Mouse (Mus musculus) hindbrain, embryonic 11.5 days (tissue): ENCODE results near the gene Gpatch2. TPM values are rescaled to one million over a fixed set of nuclear protein-coding genes. Genes with fewer than 3 reads are reported as not detected.

Source experiments
- ATAC-seq: fragments of 200-750 bp; cut with Nextera tagmentation; 2 replicates; pipeline ENCODE4 v1.8.0; 2017; ENCODE audit warnings: mild to moderate bottlenecking, moderate TSS enrichment, moderate library complexity; ENCODE audit not compliant: low FRiP score
- DNase-seq: peaks from one replicate; pipeline ENCODE4 v3.0.0-alpha.2; 2015; ENCODE audit warnings: low spot score
- H3K27ac ChIP-seq: fragments of 300-500 bp; sonication (generic); 2 replicates; pipeline ENCODE4 v1.5.1; 2014; ENCODE audit warnings: mild to moderate bottlenecking, low read depth, low read length
- H3K27me3 ChIP-seq: fragments of 300-500 bp; sonication (generic); 2 replicates; pipeline ENCODE4 v1.6.1; 2014; ENCODE audit warnings: mild to moderate bottlenecking, low read length, moderate library complexity, mixed read lengths; ENCODE audit not compliant: control insufficient read depth, insufficient read depth
- H3K36me3 ChIP-seq: fragments of 300-500 bp; sonication (generic); 2 replicates; pipeline ENCODE4 v1.6.1; 2014; ENCODE audit warnings: mild to moderate bottlenecking, low read length, moderate library complexity, mixed read lengths; ENCODE audit not compliant: control insufficient read depth, insufficient read depth
- H3K4me1 ChIP-seq: fragments of 300-500 bp; sonication (generic); replicated peaks from 2 replicates; pipeline ENCODE4 v1.6.1; 2014; ENCODE audit warnings: low read length, mixed read lengths; ENCODE audit not compliant: control insufficient read depth, insufficient read depth
- H3K4me2 ChIP-seq: fragments of 300-500 bp; sonication (generic); replicated peaks from 2 replicates; pipeline ENCODE4 v1.6.1; 2014; ENCODE audit warnings: mild to moderate bottlenecking, low read depth, low read length
- H3K4me3 ChIP-seq: fragments of 300-500 bp; sonication (generic); 2 replicates; pipeline ENCODE4 v1.5.1; 2014; ENCODE audit warnings: low read depth, low read length
- H3K9ac ChIP-seq: fragments of 300-500 bp; sonication (generic); 2 replicates; pipeline ENCODE4 v1.6.1; 2014; ENCODE audit warnings: low read depth, low read length
- H3K9me3 ChIP-seq: fragments of 300-500 bp; sonication (generic); 2 replicates; pipeline ENCODE4 v1.6.1; 2016; ENCODE audit warnings: low read length; ENCODE audit not compliant: control insufficient read depth
- WGBS: fragments of 180-500 bp; shearing (Covaris S2); extraction: QIAGEN DNeasy Blood & Tissue Kit; methylation state at CpG from one replicate; pipeline ENCODE4 v1.1.7; 2014; 5-methylcytosine and 5-hydroxymethylcytosine counted together
- polyA plus RNA-seq: library from polyadenylated mRNA; unstranded; fragments of >200 nt; fragmentation: Nextera tagmentation; extraction: Ambion mirVana; gene quantifications from 2 replicates; pipeline ENCODE4 v1.2.1, GENCODE M21; 2014

Gpatch2 gene
- polyA plus RNA-seq, 1 experiment from 2014 or later, result 30.8 TPM

GRCm38 (mm10) chr1:187291480-187292394, 76.4 kb downstream of the Gpatch2 start:
- Histone ChIP-seq H3K27me3 (no peaks in the 10 kb centered on the region), H3K9ac (no peak overlapping the region), H3K4me1 (no peaks in the 10 kb centered on the region), H3K36me3 (no peaks in the 10 kb centered on the region), H3K9me3 (no peaks in the 10 kb centered on the region), H3K4me3 (no peak overlapping the region), H3K4me2 (no peak overlapping the region), H3K27ac (no peak overlapping the region)
- 85% methylated on average over 10 of the region's 10 CpGs for WGBS
- DNase-seq (no peak), ATAC-seq (no peak)

DNA sequence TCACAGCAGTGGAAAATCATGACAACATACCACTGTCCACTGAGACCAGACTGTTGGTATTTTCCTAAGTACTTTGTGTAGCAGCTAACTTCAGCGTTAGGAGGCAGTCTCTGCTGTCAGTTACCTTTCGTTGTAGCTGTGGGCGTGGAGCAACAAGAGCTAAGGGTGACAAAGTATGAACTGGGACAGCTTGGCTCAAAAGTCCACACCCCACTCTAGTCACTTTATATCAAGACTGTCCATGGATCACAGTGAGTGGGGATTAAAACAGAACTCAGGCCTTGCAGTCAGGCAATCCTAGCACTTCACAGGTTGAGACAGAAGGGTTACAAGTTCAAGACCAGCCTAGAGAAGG, 77.1 kb downstream of the Gpatch2 start:
- Histone ChIP-seq H3K9ac (no peak overlapping the region), H3K4me2 (no peak overlapping the region), H3K36me3 (no peaks in the 10 kb centered on the region), H3K27ac (no peak overlapping the region), H3K27me3 (no peaks in the 10 kb centered on the region), H3K9me3 (no peaks in the 10 kb centered on the region), H3K4me3 (no peak overlapping the region), H3K4me1 (no peaks in the 10 kb centered on the region)
- no peak for DNase-seq
- 90% methylated on average over 3 of the region's 3 CpGs for WGBS
- no peak for ATAC-seq

DNA sequence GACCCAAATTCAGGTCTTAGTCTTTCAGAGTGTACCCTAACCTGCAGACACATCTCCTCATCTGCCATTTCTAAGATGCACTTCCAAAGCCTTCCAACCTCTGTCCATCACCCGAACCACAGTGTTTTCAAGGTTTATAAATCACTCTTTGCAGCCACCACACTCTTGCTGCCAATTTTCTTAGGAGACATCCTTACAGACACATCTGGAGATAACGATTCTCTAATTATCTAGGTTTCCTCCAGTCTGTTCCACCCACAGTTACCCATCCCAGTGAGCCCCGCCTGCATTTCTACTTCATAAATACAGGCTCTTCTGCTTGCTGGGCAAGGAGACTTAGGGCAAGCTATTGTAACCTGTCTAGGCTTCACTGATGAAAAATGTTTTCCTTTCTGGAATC, 77.9 kb downstream of the Gpatch2 start:
- DNase-seq (no peak), ATAC-seq (no peak)
- Histone ChIP-seq H3K9ac (no peak overlapping the region), H3K9me3 (no peaks in the 10 kb centered on the region), H3K4me1 (no peaks in the 10 kb centered on the region), H3K36me3 (no peaks in the 10 kb centered on the region), H3K4me2 (no peak overlapping the region), H3K4me3 (no peak overlapping the region), H3K27me3 (no peaks in the 10 kb centered on the region), H3K27ac (no peak overlapping the region)
- WGBS, result 94% methylated on average over 3 of the region's 3 CpGs

- DNase-seq (no peak), ATAC-seq (no peak)
- Histone ChIP-seq H3K9me3 (no peaks in the 10 kb centered on the region), H3K36me3 (no peaks in the 10 kb centered on the region), H3K27ac (no peak overlapping the region), H3K9ac (no peak overlapping the region), H3K4me1 (no peaks in the 10 kb centered on the region), H3K27me3 (no peaks in the 10 kb centered on the region), H3K4me2 (no peak overlapping the region), H3K4me3 (no peak overlapping the region)
- WGBS, result 92% methylated on average over 5 of the region's 5 CpGs
These were observed 79.2 kb downstream of the Gpatch2 start for GRCm38 (mm10) chr1:187294522-187294921.

DNA sequence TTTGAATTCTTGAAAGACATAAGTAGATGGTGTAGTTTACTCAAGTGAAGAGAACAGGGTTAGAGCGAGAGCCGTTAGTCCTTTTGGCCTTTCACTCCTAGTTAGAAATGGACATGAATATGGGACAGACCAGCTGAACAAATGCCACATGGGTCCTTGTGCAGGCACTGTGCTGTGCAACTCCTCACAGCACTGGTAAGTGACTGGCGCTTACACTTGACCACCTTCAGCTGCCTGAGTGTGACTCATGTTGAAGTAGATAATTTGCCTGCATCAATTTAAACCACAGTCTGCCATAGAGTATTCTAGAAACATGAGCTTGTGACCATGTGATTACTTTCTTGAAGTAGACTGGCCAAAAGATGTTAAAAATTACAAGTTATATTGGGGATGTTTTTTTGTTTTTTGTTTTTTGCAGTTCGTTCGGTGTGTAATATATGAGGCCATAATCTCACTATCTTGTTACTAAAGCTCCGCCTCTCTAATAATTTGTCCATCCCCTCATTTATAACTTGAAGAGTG, 79.8 kb downstream of the Gpatch2 start:
- no peaks in the 10 kb centered on the region for H3K4me1 ChIP-seq
- no peaks in the 10 kb centered on the region for H3K36me3 ChIP-seq
- DNase-seq (no peak), ATAC-seq (no peak)
- no peak overlapping the region for H3K9ac ChIP-seq
- no peak overlapping the region for H3K4me3 ChIP-seq
- no peaks in the 10 kb centered on the region for H3K9me3 ChIP-seq
- no peaks in the 10 kb centered on the region for H3K27me3 ChIP-seq
- no peak overlapping the region for H3K4me2 ChIP-seq
- 94% methylated on average over 6 of the region's 6 CpGs for WGBS
- no peak overlapping the region for H3K27ac ChIP-seq

GRCm38 (mm10) chr1:187295711-187296110, 80.4 kb downstream of the Gpatch2 start:
- no peak overlapping the region for H3K9ac ChIP-seq
- ATAC-seq, result no peak
- no peaks in the 10 kb centered on the region for H3K9me3 ChIP-seq
- 83% methylated on average over 1 of the region's 1 CpGs for WGBS
- no peaks in the 10 kb centered on the region for H3K27me3 ChIP-seq
- no peak overlapping the region for H3K27ac ChIP-seq
- H3K4me2 ChIP-seq, result no peak overlapping the region
- no peak for DNase-seq
- H3K4me3 ChIP-seq, result no peak overlapping the region
- no peaks in the 10 kb centered on the region for H3K4me1 ChIP-seq
- no peaks in the 10 kb centered on the region for H3K36me3 ChIP-seq

GRCm38 (mm10) chr1:187299236-187299635, 83.9 kb downstream of the Gpatch2 start:
- Histone ChIP-seq H3K36me3 (no peaks in the 10 kb centered on the region), H3K9me3 (no peaks in the 10 kb centered on the region), H3K4me3 (no peak overlapping the region), H3K4me2 (no peak overlapping the region), H3K27ac (no peak overlapping the region), H3K27me3 (no peaks in the 10 kb centered on the region), H3K4me1 (no peaks in the 10 kb centered on the region), H3K9ac (no peak overlapping the region)
- 83% methylated on average over 4 of the region's 4 CpGs for WGBS
- DNase-seq, result no peak
- ATAC-seq, result no peak

DNA sequence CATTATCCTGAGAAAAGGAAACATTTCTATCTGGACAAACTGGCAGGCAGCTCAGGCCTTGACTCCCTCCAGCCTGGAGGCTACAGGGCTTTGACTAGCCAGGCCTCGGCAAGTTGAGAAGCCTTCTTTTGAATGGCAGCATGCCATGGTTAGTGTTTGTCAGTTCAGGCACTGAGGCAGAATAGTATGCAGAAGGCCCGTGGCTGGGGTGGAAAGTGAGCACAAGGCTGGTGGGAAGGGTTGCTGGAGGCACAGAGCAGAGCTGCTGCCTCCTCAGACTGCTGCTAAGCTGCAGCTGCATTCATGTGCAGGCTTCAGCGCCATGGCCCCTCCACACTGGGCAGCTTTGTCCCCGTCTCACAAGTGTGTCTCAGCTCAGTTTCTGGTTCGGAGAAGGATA, 85.3 kb downstream of the Gpatch2 start:
- no peak overlapping the region for H3K4me3 ChIP-seq
- no peak for DNase-seq
- 33% methylated on average over 5 of the region's 5 CpGs for WGBS
- no peak for ATAC-seq
- no peaks in the 10 kb centered on the region for H3K27me3 ChIP-seq
- H3K27ac ChIP-seq, result no peak overlapping the region
- H3K36me3 ChIP-seq, result no peaks in the 10 kb centered on the region
- H3K9ac ChIP-seq, result no peak overlapping the region
- H3K4me1 ChIP-seq, result no peaks in the 10 kb centered on the region
- H3K9me3 ChIP-seq, result no peaks in the 10 kb centered on the region
- no peak overlapping the region for H3K4me2 ChIP-seq

GRCm38 (mm10) chr1:187303221-187303620, 87.9 kb downstream of the Gpatch2 start:
- Histone ChIP-seq H3K27ac (no peak overlapping the region), H3K9ac (no peak overlapping the region), H3K4me2 (no peak overlapping the region), H3K9me3 (no peaks in the 10 kb centered on the region), H3K36me3 (no peaks in the 10 kb centered on the region), H3K27me3 (no peaks in the 10 kb centered on the region), H3K4me3 (no peak overlapping the region), H3K4me1 (no peaks in the 10 kb centered on the region)
- DNase-seq (no peak), ATAC-seq (no peak)
- WGBS, result 92% methylated on average over 10 of the region's 10 CpGs
